Mouse (Mus musculus): ENCODE results near the gene Slc15a1.

The Slc15a1 gene

DNA sequence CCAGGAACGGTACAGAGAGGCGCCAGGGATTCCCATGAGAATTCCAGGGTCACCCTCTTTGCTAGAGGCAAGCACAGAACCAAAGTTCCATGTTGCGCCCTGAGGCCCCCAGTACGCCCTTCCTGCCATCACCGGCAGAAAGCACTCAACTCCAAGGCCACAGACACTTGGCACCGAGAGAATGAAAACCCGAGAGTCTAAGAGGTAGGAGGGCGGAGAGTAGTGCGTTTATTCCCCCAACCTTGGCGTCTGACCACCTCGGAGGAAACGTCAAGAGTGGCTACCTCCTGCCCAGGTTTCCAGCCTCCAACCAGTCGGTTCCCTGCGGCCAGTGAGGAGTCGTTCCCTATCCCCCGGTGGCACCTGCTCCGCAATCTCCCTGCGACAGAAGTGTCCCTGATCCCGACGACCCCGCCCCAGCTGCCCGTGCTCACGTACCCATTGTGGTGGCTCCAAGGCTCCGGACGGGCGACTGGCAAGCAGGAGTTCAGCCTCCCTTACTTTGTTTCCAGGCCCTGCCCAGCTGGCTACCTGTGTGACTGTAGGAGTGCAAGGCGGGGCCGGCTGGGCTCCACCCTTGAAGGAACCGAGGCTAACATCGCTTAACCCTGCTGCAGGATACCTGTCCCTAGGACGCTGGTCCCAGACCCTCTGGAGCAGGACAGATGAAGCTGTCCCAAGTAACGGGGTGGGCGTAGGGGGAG is at the start of gene Slc15a1:
Gene Slc15a1, minus strand, starts transcription at position 472 of the 704 bp plus-strand sequence.
- DNase-seq (ENCODE audit: low read depth, low spot score): no peak

DNA sequence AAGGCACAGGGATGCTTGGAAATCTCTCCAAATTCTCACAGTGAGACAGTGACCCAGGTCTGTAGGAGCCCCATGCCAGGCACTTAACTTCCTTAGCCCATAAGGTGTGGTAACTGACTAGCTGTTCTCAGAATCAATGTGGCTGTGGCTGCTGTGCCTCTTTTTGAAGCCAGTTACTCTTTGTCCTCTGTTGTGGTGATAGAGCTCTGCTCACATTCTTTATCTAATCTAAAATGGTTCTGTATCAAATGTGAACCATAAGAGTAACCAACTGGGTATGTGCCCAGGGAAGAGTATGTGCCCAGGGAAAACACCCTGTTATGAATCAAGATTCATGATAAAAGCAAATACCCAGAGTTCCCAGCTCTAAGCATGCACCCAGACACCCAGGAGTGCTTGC is 48.7 kb upstream of the Slc15a1 start:
- DNase-seq (ENCODE audit: low read depth, low spot score): no peak

DNA sequence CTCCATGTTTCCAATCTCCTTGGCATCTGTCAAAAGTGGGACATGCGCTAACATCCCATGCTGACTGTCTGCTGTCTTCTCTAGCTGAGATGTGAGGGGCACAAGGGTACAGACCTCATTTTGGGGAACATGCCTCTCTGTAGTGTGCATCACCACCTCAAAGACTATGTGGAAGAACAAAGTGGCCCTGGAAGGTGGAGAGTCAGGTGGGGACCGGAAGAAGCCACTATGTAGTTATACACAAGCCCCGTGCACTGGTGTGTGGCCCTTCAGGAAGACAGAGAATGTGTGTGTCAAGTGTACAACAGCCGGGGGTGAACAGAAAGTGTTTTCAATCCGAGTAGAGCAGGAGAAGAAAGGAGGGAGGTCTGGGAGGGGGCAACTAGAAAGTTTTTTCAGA is 47.5 kb upstream of the Slc15a1 start:
- no peak for DNase-seq (ENCODE audit: low read depth, low spot score)

DNA sequence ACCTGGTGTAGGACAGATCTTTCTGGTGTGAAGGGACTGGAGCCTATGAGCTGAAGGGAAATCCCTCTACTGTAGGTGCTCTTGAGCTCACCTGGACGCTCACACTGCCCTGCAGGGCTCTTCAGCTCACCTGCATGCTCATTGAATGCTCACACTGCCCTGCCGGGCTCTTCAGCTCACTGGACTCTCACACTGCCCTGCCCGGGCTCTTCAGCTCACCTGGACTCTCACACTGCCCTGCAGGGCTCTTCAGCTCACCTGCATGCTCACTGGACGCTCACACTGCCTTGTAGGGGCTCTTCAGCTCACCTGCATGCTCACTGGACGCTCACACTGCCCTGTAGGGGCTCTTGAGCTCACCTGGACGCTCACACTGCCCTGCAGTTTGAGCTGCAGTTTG is 44.8 kb upstream of the Slc15a1 start:
- DNase-seq (ENCODE audit: low read depth, low spot score): no peak

DNA sequence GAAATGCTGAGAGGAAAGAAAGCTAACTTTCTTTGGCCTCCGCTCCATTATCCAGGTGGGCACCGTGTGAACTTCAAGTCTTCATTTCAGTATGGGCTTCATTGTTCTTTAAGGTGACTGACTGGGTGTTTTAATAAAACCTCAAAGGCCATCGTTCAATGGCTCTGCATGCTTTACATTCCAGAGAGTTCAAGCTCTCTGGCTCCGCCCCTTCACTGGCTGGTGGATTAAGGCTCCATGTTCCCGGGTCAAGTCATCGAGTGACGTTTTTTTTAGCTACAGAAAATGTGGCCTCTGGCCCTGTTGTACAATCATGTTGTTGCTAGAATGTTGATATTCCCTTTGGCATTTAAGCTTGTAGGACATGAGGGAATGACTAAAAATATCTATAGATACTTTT is 42.7 kb upstream of the Slc15a1 start:
- no peak for DNase-seq (ENCODE audit: low read depth, low spot score)

DNA sequence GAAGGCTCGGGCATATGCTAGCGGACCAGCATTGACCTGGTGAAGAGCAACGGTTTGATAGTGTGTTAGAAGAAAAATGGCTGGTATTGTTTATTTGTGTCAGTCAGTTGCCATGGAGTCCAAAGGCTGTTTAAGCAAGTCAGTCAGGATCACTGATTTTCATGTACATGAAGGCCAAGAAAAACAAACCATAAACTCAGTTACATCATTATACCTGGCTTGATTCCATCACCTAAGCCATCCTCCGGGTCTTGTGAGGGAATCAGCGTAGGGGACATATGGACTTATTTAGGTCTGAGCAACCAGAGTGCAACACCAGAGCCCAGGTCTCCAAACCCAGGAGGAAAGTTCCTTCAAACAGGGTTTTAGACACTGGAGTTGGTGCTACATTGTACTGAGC is 41.6 kb upstream of the Slc15a1 start:
- DNase-seq (ENCODE audit: low read depth, low spot score): no peak

DNA sequence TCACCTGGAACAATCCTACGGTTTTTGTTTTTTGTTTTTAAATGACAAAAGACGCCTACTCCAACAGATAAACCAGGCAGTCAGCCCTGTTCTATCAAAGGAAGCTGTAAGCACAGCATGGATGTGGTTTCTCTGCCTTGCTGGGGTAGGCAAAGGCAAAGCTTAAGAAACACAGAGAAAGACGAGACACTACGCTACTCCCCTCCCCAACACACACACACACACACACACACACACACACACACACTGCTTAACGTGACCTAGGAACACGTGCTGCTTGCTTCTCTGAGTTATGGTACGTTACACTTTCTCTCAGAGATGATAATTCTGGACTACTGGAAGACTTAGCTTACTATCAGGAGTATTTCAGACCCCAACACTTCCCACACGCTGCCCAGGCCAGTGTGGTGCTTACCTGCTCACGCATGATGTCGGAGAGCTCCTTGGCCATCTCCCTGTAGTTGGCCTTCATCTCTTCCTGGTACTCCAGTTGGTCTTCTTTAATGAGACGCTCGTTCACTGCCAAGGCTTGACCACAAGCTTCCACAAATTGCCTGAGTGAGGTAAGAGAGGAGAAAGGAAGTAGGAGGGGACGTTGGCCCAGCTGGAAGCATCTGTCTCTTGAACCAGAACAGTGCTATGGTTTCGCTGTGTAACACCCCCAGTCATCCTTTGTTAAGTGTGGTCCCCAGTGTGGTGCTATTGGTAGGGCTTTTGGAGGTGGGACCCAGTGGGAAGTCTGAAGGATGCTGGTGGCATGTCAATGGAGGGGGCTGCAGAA is 40.7 kb upstream of the Slc15a1 start:
- no peak for DNase-seq (ENCODE audit: low read depth, low spot score)

DNA sequence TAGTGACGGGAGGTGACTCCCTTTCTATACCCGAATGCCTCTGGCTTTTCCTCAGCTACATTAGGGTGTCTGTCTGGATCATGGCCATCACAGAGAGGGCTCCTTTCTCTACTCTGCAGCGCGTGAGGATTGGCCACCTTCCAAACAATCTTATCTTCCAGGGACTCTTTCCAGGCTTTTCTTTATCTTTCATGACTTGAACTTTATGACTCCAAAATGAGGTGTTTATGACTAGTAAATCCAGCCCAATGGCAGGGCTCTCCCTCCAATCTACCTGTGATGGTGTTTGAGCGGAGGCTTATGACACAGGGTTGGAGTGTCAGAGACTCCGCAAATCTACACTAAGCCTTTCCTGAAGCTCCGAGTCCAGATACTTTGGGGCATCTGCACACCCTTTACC is 36.2 kb upstream of the Slc15a1 start:
- DNase-seq (ENCODE audit: low read depth, low spot score): no peak

DNA sequence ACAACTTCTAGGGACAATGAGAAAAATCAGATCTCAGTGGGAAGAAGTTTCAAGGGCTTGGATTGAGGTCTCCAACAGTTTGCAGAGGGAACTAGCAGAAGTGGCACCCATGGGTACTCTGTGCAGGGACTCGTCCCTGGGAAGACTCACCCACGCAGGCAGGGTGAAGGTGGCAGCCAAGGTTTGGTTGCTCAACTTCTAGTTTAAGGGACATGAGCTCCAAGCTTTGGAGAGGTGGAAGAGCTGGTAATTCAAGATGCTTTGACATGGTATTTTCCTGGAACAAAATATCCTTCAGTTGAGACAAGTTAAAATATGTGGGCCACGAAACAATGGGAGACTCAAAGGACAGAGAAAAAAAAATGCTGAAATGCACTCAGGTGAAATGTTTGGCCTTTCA is 29.4 kb upstream of the Slc15a1 start:
- no peak for DNase-seq (ENCODE audit: low read depth, low spot score)

DNA sequence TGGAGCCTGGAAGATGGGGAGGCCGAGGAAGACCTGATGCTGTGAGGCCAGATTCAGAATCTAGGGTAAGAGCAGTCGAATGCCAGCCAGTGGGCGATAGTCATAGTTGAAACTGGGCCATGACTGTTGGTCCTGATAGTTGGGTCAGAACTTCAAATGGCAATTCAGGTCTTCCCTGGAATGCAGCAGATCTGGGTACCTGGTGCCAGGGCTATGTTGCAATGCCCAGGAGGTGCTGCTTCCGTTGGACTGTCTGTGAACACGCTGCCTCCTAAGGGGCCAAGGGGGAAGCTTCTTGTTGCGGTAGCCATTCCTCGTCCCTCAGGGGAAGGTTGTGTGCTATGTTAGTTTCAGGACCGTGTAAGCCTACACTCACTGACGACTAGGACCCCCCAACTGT is 25.8 kb upstream of the Slc15a1 start:
- DNase-seq (ENCODE audit: low read depth, low spot score): no peak

DNA sequence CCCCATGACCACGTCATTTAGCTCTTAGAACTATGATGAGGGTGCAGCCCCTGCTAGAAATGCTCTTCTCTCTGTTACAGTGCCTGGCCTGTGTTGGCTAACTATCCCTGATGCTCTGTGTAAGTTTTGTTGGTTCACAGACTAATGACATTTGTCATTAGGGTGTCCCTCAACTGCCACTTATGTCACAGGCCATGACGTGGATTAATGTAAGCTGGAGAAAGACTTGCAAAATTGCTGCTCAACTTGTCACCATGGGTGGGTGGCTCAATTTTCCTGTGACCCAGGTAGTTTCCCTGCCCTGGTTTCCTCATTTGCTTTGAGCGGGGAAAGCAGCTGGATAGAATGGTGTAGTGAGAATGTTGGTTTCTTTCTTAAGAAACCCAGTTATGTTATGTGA is 22.8 kb upstream of the Slc15a1 start:
- DNase-seq (ENCODE audit: low read depth, low spot score): no peak

DNA sequence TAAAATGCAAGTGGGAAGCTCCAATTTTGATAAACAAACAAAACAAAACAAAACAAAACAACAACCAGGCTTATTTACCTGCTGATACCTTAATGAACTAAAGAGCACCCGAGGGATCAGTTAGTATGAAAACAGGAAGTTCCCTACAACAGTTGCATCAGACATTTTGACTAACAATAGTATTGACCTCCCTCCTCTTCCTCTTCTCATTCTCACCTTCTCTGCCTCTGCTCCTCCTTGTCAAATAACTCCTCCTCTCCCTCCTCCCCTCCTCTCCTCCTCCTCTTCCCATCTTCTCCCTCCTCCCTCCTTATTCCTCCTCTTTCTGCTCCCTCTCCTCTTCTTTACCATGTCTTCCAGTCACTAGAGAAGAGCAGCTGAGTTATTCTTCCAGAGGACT is 22.1 kb upstream of the Slc15a1 start:
- no peak for DNase-seq (ENCODE audit: low read depth, low spot score)

DNA sequence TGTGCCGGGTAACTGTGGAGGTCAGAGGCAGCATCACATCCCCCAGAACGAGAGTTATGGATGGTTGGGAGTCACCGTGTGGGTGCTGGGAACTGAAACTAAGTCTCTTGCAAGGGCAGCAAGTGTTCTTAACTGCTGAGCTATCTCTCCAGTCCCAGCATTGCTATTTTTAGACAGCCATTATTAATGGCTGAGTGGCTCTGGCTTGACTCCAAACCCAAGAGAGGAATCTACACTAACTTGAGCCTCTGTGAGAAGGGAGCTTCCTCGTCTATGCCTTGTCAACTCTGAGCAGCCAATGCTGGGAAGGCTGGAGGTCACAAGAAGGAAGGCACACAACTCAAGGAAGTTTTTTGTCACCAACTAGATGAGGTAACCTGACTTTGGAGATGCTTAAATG is 16.7 kb upstream of the Slc15a1 start:
- DNase-seq (ENCODE audit: low read depth, low spot score): no peak

DNA sequence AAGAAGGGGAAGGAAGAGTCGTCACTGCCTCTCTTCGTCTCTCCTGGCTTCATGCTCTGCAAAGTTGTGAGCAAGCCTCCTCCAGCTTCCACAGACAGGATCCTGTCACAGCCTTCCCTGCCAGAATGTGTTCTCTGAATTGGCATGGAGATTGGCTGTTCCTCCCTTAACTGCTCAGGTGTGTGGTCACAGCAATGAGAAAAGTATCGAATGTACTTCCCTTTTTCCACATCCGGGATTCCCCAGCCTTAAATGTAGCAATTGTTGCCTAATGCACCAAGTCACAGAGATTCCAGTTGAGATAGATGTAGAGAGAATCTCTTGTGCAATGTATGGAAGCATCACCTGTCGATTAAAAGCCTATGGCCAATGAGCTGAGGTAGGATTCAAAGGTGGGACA is 11.8 kb upstream of the Slc15a1 start:
- DNase-seq (ENCODE audit: low read depth, low spot score): no peak

DNA sequence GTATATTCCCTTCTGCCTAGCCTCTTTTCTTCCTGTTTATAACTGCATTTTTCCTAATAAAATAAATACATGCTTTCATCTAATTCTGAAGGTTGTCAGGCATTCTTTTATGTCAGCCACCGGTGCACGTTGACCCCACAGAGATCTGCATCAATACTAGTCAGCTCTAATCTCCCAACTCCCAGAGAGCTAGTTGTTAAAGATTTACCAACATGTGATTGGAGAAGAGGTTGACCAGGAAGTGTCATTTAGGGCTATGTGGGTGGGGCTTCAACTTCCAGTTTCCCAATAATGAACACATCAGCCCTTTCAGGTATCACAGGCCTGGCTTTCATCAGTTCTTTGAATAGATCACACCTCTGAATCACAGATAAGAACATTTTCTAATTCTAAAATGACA is 3.9 kb upstream of the Slc15a1 start:
- DNase-seq (ENCODE audit: low read depth, low spot score): no peak

DNA sequence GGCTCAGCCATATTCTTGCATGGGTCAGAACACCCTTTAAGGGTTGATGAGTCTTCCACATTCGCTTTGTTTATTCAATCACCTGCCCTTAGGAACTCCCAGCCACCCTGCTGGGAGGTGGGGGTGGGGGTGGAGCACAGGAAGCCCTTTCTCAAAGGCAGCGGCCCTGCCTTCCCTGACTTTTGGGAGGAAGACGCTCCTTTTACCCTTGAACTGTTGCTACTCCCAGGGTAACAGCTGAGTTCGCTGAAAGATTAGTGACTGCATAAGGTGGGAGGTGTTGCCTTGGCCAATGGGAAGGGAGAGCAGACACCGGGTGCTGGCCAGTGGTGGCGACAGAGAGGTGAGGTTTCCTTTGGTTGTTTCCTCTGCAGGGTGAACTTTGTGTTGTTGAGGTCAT is 1.3 kb upstream of the Slc15a1 start:
- no peak for DNase-seq (ENCODE audit: low read depth, low spot score)

DNA sequence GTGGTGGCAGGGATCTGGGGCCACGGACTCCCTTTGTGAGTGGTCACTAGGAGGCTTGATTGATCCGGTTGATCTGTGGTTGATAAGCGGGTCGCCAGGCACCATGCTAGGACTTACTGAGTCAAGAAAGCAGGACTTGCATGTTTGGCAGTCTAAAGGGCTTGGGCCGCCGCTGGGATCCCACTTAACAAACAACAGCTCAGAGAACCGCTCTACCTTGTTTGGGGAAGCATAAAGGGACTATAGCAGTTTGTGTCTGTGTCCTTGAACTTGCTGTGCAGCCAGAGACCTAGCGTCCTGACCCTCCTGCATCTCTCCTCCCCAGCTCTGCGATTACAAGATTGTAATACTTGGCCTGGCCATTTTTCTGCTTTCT is 421 bp upstream of the Slc15a1 start:
- no peak for DNase-seq (ENCODE audit: low read depth, low spot score)

DNA sequence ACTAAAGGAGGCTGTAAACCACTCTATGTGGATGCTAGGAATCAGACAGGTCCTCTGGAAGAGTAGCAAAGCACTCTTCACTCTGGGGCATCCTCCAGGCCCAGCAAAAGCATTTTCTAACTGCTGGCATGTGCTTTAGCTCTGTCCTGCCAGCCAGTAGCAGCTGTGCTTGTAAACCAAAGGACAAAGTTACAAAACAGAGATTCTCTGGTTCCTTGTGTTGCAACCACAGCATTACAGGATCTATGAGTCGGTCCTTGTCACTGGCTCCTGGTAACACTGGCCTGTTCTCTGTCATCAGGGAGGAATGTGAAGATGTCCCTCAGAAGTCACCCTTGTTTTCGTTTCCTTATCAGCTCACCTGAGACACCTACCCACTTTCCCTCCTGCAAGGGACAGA is 4.5 kb downstream of the Slc15a1 start:
- DNase-seq (ENCODE audit: low read depth, low spot score): no peak

DNA sequence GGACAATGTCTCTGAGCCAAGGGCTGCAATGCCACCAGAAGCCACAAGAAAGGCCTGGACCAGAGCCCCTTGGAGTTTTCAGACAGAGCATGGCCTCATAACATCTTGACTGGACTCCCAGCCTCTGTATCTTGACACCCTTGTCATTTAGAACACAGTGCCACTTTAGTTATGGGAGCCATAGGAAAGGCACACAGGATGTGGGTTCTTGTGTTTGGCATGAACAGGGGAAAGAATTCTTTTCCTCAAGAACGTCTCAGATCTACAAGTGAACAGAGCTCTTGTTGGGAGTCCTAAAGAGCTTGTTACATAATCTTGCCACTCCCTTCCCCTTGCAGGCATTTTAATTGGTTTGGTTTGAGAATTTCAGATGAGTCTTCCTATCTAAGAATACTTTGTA is 5.3 kb downstream of the Slc15a1 start:
- DNase-seq (ENCODE audit: low read depth, low spot score): peak; percentile 29

DNA sequence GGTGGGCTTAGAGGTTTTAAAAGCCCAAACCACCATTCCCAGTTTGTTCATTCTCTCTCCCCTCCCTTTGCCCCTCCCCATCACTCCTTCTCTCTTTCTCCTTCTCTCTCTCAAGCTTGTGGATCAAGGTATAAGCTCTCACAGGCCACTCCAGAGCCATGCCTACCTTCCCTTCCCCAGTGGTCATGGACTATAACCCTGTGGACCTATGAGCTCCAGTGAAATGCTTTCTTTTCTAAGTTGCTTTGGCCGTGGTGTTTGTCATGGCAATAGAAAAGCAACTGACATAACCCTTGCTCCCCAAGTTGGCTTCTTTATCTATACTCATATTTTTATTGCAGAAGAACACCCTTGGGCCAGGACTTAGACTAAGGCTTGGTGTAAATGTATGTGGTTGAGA is 7.3 kb downstream of the Slc15a1 start:
- no peak for DNase-seq (ENCODE audit: low read depth, low spot score)

DNA sequence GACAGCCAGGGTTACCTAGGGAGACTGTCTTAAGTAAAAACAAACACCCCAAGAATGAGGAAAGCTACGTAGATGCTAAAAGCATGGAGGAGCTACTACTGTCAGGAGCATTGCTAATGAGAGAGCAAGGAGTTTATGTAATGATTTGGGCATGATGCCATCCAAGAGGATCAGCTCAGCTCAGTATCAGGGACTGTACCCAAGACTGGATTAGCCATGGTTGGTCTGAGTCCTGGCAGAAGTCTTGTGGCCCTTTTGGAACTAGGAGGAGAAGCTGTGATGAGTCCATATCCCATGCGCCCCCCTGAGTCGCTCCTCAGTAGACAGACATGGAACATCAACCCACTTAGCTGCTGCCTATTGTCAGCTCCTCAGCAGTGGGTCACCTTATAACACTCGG is 9.3 kb downstream of the Slc15a1 start:
- no peak for DNase-seq (ENCODE audit: low read depth, low spot score)

DNA sequence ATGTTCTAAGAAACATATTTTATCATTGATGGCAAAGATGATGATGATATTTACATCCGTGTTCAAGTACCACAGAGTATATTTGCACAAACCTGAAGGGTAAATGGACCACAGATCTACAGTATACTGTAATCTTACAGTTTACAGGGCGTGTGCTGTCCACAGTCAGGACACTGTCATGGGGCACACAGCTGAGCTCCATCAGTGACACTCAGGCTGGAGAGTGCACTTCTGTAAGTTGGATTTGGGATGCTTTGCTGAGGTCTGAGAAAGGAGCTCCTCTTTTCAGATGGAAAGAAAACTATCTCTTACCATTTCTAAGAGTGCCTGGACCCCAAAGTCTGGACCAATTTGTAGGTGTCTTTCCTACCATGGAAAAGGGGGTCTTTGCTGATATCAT is 9.9 kb downstream of the Slc15a1 start:
- no peak for DNase-seq (ENCODE audit: low read depth, low spot score)

DNA sequence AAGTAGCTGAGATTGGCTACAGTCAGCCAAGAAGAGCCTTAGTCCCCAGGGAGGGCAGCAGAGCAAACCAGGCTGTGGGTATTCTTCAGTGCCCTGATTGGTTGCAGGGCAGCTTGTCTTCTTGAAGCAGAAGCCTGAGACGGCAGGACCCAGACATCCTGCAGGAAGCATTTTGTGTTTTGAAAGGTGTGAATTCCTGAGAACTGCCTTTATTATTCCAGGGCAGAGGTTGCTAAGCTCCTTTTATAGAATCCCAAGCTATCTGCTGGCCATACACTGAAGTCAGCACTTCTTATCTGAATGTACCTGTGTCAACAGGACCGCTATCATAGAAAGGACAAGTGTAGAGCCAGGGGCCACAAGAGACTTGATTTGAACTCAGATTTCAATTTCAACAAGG is 10.8 kb downstream of the Slc15a1 start:
- no peak for DNase-seq (ENCODE audit: low read depth, low spot score)

DNA sequence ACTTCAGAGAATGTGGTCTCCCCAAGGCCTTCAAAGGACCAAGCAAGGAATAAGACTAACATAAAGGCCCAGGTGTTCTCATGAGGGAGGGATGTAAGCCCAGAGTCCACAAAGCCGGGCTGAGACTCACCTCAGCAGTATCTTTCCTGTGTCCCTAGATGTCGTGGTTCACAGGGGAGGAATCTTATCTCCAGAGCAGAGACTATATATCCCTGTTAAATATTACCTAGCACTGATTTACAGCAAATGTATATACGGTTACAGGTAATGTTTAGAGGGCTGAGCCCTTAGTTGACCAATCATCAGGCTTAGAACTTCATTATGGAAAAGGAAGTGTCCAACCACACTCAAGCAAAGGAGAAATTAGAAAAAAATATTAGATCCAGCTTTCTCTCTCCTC is 11.3 kb downstream of the Slc15a1 start:
- no peak for DNase-seq (ENCODE audit: low read depth, low spot score)

Measured in telencephalon, adult 2 months (tissue).